Mouse (Mus musculus): ENCODE measurements around the gene Adgrb3. TPM values are rescaled to one million over a fixed set of nuclear protein-coding genes. Genes with fewer than 3 reads are reported as not detected.

The Adgrb3 gene
- polyA plus RNA-seq, 1 experiment = not detected

GRCm38 (mm10) chr1:25358554-25358953, 471.0 kb downstream of the Adgrb3 start:
- H3K27ac ChIP-seq (ENCODE audit: insufficient read depth, low read depth, low read length) = no peak overlapping the region
- TF ChIP-seq CTCF (IDR thresholded peaks at IDR 0.05; ENCODE audit: low read depth, low read length) = no peak
- no peak for TF ChIP-seq POLR2A (IDR thresholded peaks at IDR 0.05; ENCODE audit: borderline replicate concordance, low read depth, low read length)
- H3K4me3 ChIP-seq (ENCODE audit: insufficient read depth, low read length) = no peak overlapping the region
- H3K4me1 ChIP-seq (ENCODE audit: control insufficient read depth, insufficient read depth, low read length) = no peaks in the 10 kb centered on the region

- Histone ChIP-seq H3K4me3 (ENCODE audit: insufficient read depth, low read length) (no peak overlapping the region), H3K4me1 (ENCODE audit: control insufficient read depth, insufficient read depth, low read length) (no peaks in the 10 kb centered on the region), H3K27ac (ENCODE audit: insufficient read depth, low read depth, low read length) (no peak overlapping the region)
- no peak for TF ChIP-seq CTCF (IDR thresholded peaks at IDR 0.05; ENCODE audit: low read depth, low read length)
- no peak for TF ChIP-seq POLR2A (IDR thresholded peaks at IDR 0.05; ENCODE audit: borderline replicate concordance, low read depth, low read length)
Measured at GRCm38 (mm10) chr1:25355486-25355885, 474.0 kb downstream of the Adgrb3 start.

GRCm38 (mm10) chr1:25344876-25345275, 484.6 kb downstream of the Adgrb3 start:
- Histone ChIP-seq H3K4me3 (ENCODE audit: insufficient read depth, low read length) (no peak overlapping the region), H3K4me1 (ENCODE audit: control insufficient read depth, insufficient read depth, low read length) (no peaks in the 10 kb centered on the region), H3K27ac (ENCODE audit: insufficient read depth, low read depth, low read length) (no peak overlapping the region)
- TF ChIP-seq CTCF (IDR thresholded peaks at IDR 0.05; ENCODE audit: low read depth, low read length) (no peak), POLR2A (IDR thresholded peaks at IDR 0.05; ENCODE audit: borderline replicate concordance, low read depth, low read length) (no peak)

GRCm38 (mm10) chr1:25325406-25325805, 504.1 kb downstream of the Adgrb3 start:
- H3K27ac ChIP-seq (ENCODE audit: insufficient read depth, low read depth, low read length) = no peak overlapping the region
- H3K4me1 ChIP-seq (ENCODE audit: control insufficient read depth, insufficient read depth, low read length) = no peaks in the 10 kb centered on the region
- H3K4me3 ChIP-seq (ENCODE audit: insufficient read depth, low read length) = no peak overlapping the region
- TF ChIP-seq CTCF (IDR thresholded peaks at IDR 0.05; ENCODE audit: low read depth, low read length) (no peak), POLR2A (IDR thresholded peaks at IDR 0.05; ENCODE audit: borderline replicate concordance, low read depth, low read length) (no peak)

- H3K4me3 ChIP-seq (ENCODE audit: insufficient read depth, low read length) = no peak overlapping the region
- TF ChIP-seq POLR2A (IDR thresholded peaks at IDR 0.05; ENCODE audit: borderline replicate concordance, low read depth, low read length) (no peak), CTCF (IDR thresholded peaks at IDR 0.05; ENCODE audit: low read depth, low read length) (no peak)
- no peaks in the 10 kb centered on the region for H3K4me1 ChIP-seq (ENCODE audit: control insufficient read depth, insufficient read depth, low read length)
- no peak overlapping the region for H3K27ac ChIP-seq (ENCODE audit: insufficient read depth, low read depth, low read length)
Measured at GRCm38 (mm10) chr1:25317142-25317541, 512.4 kb downstream of the Adgrb3 start.

GRCm38 (mm10) chr1:25312344-25312743, 517.2 kb downstream of the Adgrb3 start:
- H3K4me3 ChIP-seq (ENCODE audit: insufficient read depth, low read length) = no peak overlapping the region
- H3K4me1 ChIP-seq (ENCODE audit: control insufficient read depth, insufficient read depth, low read length) = no peaks in the 10 kb centered on the region
- TF ChIP-seq POLR2A (IDR thresholded peaks at IDR 0.05; ENCODE audit: borderline replicate concordance, low read depth, low read length) = no peak
- TF ChIP-seq CTCF (IDR thresholded peaks at IDR 0.05; ENCODE audit: low read depth, low read length) = no peak
- H3K27ac ChIP-seq (ENCODE audit: insufficient read depth, low read depth, low read length) = no peak overlapping the region

- H3K4me3 ChIP-seq (ENCODE audit: insufficient read depth, low read length) = no peak overlapping the region
- TF ChIP-seq CTCF (IDR thresholded peaks at IDR 0.05; ENCODE audit: low read depth, low read length) (no peak), POLR2A (IDR thresholded peaks at IDR 0.05; ENCODE audit: borderline replicate concordance, low read depth, low read length) (no peak)
- no peak overlapping the region for H3K27ac ChIP-seq (ENCODE audit: insufficient read depth, low read depth, low read length)
- H3K4me1 ChIP-seq (ENCODE audit: control insufficient read depth, insufficient read depth, low read length) = no peaks in the 10 kb centered on the region
Measured at GRCm38 (mm10) chr1:25310066-25310465, 519.4 kb downstream of the Adgrb3 start.

GRCm38 (mm10) chr1:25281471-25281870, 548.0 kb downstream of the Adgrb3 start:
- H3K27ac ChIP-seq (ENCODE audit: insufficient read depth, low read depth, low read length) = no peak overlapping the region
- no peak overlapping the region for H3K4me3 ChIP-seq (ENCODE audit: insufficient read depth, low read length)
- no peaks in the 10 kb centered on the region for H3K4me1 ChIP-seq (ENCODE audit: control insufficient read depth, insufficient read depth, low read length)
- TF ChIP-seq CTCF (IDR thresholded peaks at IDR 0.05; ENCODE audit: low read depth, low read length) (no peak), POLR2A (IDR thresholded peaks at IDR 0.05; ENCODE audit: borderline replicate concordance, low read depth, low read length) (no peak)

GRCm38 (mm10) chr1:25250562-25250961, 578.9 kb downstream of the Adgrb3 start:
- TF ChIP-seq CTCF (IDR thresholded peaks at IDR 0.05; ENCODE audit: low read depth, low read length) = no peak
- TF ChIP-seq POLR2A (IDR thresholded peaks at IDR 0.05; ENCODE audit: borderline replicate concordance, low read depth, low read length) = no peak
- Histone ChIP-seq H3K4me3 (ENCODE audit: insufficient read depth, low read length) (no peak overlapping the region), H3K27ac (ENCODE audit: insufficient read depth, low read depth, low read length) (no peak overlapping the region), H3K4me1 (ENCODE audit: control insufficient read depth, insufficient read depth, low read length) (no peaks in the 10 kb centered on the region)

- Histone ChIP-seq H3K4me3 (ENCODE audit: insufficient read depth, low read length) (no peak overlapping the region), H3K27ac (ENCODE audit: insufficient read depth, low read depth, low read length) (no peak overlapping the region), H3K4me1 (ENCODE audit: control insufficient read depth, insufficient read depth, low read length) (no peaks in the 10 kb centered on the region)
- no peak for TF ChIP-seq CTCF (IDR thresholded peaks at IDR 0.05; ENCODE audit: low read depth, low read length)
- no peak for TF ChIP-seq POLR2A (IDR thresholded peaks at IDR 0.05; ENCODE audit: borderline replicate concordance, low read depth, low read length)
Measured at GRCm38 (mm10) chr1:25242436-25242835, 587.1 kb downstream of the Adgrb3 start.

- TF ChIP-seq CTCF (IDR thresholded peaks at IDR 0.05; ENCODE audit: low read depth, low read length) (no peak), POLR2A (IDR thresholded peaks at IDR 0.05; ENCODE audit: borderline replicate concordance, low read depth, low read length) (no peak)
- no peak overlapping the region for H3K27ac ChIP-seq (ENCODE audit: insufficient read depth, low read depth, low read length)
- H3K4me1 ChIP-seq (ENCODE audit: control insufficient read depth, insufficient read depth, low read length) = no peaks in the 10 kb centered on the region
- H3K4me3 ChIP-seq (ENCODE audit: insufficient read depth, low read length) = no peak overlapping the region
Measured at GRCm38 (mm10) chr1:25229245-25229750, 600.2 kb downstream of the Adgrb3 start.
